Mouse (Mus musculus) limb, embryonic 10.5 days (tissue): ENCODE measurements around the gene Plxnb2. TPM values are rescaled to one million over a fixed set of nuclear protein-coding genes. Genes with fewer than 3 reads are reported as not detected.

Source experiments
- DNase-seq: peaks from one replicate; pipeline ENCODE4 v3.0.0-alpha.2; 2017; ENCODE audit warnings: low spot score
- H3K27ac ChIP-seq: fragments of 300-500 bp; sonication (generic); 2 replicates; pipeline ENCODE4 v1.5.1; 2016; ENCODE audit warnings: mild to moderate bottlenecking
- H3K27me3 ChIP-seq: fragments of 300-500 bp; sonication (generic); 2 replicates; pipeline ENCODE4 v1.6.1; 2016; ENCODE audit warnings: low read depth, mild to moderate bottlenecking; ENCODE audit not compliant: poor library complexity, severe bottlenecking
- H3K36me3 ChIP-seq: fragments of 300-500 bp; sonication (generic); 2 replicates; pipeline ENCODE4 v1.6.1; 2016; ENCODE audit warnings: mild to moderate bottlenecking, moderate library complexity
- H3K4me1 ChIP-seq: fragments of 300-500 bp; sonication (generic); 2 replicates; pipeline ENCODE4 v1.6.1; 2016
- H3K4me3 ChIP-seq: fragments of 300-500 bp; sonication (generic); 2 replicates; pipeline ENCODE4 v1.5.1; 2016; ENCODE audit warnings: mild to moderate bottlenecking, moderate library complexity
- H3K9me3 ChIP-seq: fragments of 300-500 bp; sonication (generic); replicated peaks from 2 replicates; pipeline ENCODE4 v1.6.1; 2016; ENCODE audit warnings: mild to moderate bottlenecking
- WGBS: fragments of 180-500 bp; shearing (Covaris S2); methylation state at CpG from one replicate; pipeline ENCODE4 v1.1.7; 2016; 5-methylcytosine and 5-hydroxymethylcytosine counted together
- polyA plus RNA-seq: library from polyadenylated mRNA; unstranded; fragments of >200 nt; fragmentation: Nextera tagmentation; extraction: Ambion mirVana; gene quantifications from 2 replicates; pipeline ENCODE4 v1.2.1, GENCODE M21; 2016

The Plxnb2 gene
- 147 and 162 TPM in 2 replicates for polyA plus RNA-seq

DNA sequence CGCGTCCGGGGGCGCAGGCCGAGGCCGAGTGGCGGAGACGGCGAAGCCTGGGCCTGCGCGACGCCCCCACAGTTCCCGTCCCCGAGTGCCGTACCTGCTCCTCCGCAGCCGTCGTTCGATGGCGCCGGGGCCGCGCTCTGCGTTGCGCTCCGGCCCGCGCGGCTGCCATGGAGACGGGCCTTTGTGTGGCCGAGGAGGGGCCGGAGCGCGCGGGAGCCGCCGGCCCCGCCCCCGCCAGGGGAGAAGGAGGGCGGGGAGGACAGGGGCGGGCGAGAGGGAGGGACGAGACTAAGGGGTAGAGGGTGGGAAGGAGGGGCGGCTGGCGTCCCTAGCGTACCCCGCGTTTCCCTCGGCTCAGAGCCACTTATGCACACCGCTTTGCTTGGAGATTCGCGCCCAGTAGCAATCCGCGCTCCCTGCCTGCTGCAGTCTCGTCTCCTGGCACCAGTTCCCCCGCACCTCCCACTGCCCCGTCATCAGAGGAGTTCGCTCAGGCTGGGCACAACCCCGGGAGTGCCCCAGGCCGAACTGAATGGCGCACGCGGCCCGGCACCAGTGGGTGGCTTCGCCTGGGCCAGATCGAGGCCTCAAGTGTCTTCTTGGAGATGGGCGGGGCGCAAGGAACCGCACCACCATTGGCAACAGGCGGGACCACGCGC, at the start of gene Plxnb2:
Gene Plxnb2 (minus strand): TSS at position 218 of the 659 bp plus-strand sequence.
- no peaks in the 10 kb centered on the region for H3K9me3 ChIP-seq
- peak within 1 kb of the TSS; percentile 98 for H3K27ac ChIP-seq
- H3K27me3 ChIP-seq = no peaks in the 10 kb centered on the region
- DNase-seq = peak; percentile 88
- 1% methylated on average over 43 of the region's 72 CpGs for WGBS
- H3K4me1 ChIP-seq = peaks cover 78% of the 10 kb centered on the region
- peak within 1 kb of the TSS; percentile 93 for H3K4me3 ChIP-seq
- H3K36me3 ChIP-seq = peaks cover 28% of the 10 kb centered on the region

- Histone ChIP-seq H3K36me3 (peaks cover 18% of the 10 kb centered on the region), H3K27me3 (no peaks in the 10 kb centered on the region), H3K4me3 (no peak overlapping the region), H3K27ac (no peak overlapping the region), H3K4me1 (peaks cover 13% of the 10 kb centered on the region), H3K9me3 (no peaks in the 10 kb centered on the region)
- no peak for DNase-seq
- whole genome bisulfite sequencing = 84% methylated on average over 2 of the region's 2 CpGs
Measured at GRCm38 (mm10) chr15:89215611-89216233, 35.1 kb upstream of the Plxnb2 start.

DNA sequence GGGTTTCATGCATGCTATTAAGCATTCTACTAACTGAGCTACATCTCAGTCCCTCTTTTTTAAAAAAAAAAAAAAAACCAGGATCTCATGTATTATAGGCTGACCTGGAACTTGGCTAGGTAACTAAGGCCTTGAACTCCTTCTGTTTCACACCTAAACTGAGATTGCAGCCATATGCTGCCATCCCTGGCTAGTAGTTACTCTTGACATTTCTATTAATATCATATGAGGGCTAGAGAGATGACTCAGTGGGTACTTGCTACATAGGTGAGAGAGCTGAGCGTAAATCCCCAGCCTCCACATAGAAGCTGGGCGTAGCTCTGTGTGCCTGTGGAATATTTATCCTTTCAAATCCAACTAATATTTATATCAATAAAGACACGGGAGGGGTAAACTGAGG, 34.4 kb upstream of the Plxnb2 start:
- H3K27me3 ChIP-seq = no peaks in the 10 kb centered on the region
- peaks cover 17% of the 10 kb centered on the region for H3K4me1 ChIP-seq
- H3K4me3 ChIP-seq = no peak overlapping the region
- peaks cover 18% of the 10 kb centered on the region for H3K36me3 ChIP-seq
- no peak for DNase-seq
- H3K9me3 ChIP-seq = no peaks in the 10 kb centered on the region
- WGBS = 94% methylated on average over 3 of the region's 3 CpGs
- no peak overlapping the region for H3K27ac ChIP-seq

DNA sequence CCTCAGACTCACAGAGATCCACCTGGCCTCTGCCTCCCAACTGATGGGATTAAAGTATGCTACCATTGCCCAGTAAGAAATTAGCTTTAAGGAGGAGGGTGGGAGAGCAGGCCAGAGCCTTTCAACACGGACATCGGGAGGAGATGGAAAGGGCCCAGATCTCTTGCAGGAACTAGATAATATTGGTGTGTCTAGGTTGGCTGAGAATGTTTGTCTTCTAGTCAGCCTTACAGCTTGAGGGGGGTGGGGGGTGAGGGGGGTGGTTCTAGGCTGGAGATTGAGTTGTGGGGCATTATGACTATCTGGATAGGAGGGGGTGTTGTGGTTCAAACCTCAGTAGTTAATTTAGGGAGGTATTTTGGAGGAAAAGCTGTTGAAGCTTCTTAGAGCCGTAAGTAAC, 32.9 kb upstream of the Plxnb2 start:
- no peaks in the 10 kb centered on the region for H3K9me3 ChIP-seq
- no peaks in the 10 kb centered on the region for H3K27me3 ChIP-seq
- 93% methylated on average over 3 of the region's 3 CpGs for WGBS
- peaks cover 18% of the 10 kb centered on the region for H3K36me3 ChIP-seq
- peaks cover 19% of the 10 kb centered on the region for H3K4me1 ChIP-seq
- H3K27ac ChIP-seq = no peak overlapping the region
- H3K4me3 ChIP-seq = no peak overlapping the region
- no peak for DNase-seq

DNA sequence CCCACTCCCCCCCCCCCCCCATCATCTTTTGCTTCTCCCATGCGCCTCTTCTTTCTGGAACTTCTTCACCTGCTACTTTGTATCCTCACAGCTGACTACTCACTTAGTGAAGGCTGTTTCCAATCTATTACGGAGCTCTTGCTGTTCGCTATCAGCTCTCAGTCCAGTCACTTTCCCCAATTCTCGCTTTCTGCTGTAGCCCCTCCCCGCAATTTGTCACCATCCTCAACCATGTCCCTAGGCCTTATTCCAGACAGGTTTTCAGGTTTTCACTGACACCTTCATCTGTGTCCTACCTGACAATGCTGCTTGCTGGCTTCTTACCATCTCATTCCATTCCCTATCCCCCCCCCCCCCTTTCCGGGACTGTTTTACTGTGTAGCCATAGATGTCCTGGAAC, 31.9 kb upstream of the Plxnb2 start:
- H3K27ac ChIP-seq = 0 out of 2 replicates have a peak overlapping the region, but pooled peaks have one; percentile 97
- no peaks in the 10 kb centered on the region for H3K27me3 ChIP-seq
- H3K36me3 ChIP-seq = peaks cover 18% of the 10 kb centered on the region
- peaks cover 19% of the 10 kb centered on the region for H3K4me1 ChIP-seq
- DNase-seq = no peak
- 49% methylated on average over 6 of the region's 6 CpGs for WGBS
- H3K9me3 ChIP-seq = no peaks in the 10 kb centered on the region
- H3K4me3 ChIP-seq = peak overlapping the region; percentile 93

GRCm38 (mm10) chr15:89211716-89212461, 31.3 kb upstream of the Plxnb2 start:
- Histone ChIP-seq H3K4me1 (peaks cover 19% of the 10 kb centered on the region), H3K36me3 (peaks cover 17% of the 10 kb centered on the region), H3K27ac (peak overlapping the region; percentile 97), H3K27me3 (no peaks in the 10 kb centered on the region), H3K4me3 (peak overlapping the region; percentile 93), H3K9me3 (no peaks in the 10 kb centered on the region)
- 3% methylated on average over 35 of the region's 35 CpGs for WGBS
- DNase-seq = no peak

GRCm38 (mm10) chr15:89210915-89211715, 30.5 kb upstream of the Plxnb2 start, which contains the start of gene Ppp6r2:
Gene Ppp6r2, plus strand, starts transcription at chr15:89211553.
- peaks cover 19% of the 10 kb centered on the region for H3K4me1 ChIP-seq
- no peaks in the 10 kb centered on the region for H3K9me3 ChIP-seq
- WGBS = 3% methylated on average over 71 of the region's 73 CpGs
- H3K4me3 ChIP-seq = peak within 1 kb of the TSS; percentile 93
- peaks cover 9% of the 10 kb centered on the region for H3K36me3 ChIP-seq
- peak; percentile 93 for DNase-seq
- H3K27ac ChIP-seq = peak within 1 kb of the TSS; percentile 97
- H3K27me3 ChIP-seq = no peaks in the 10 kb centered on the region

DNA sequence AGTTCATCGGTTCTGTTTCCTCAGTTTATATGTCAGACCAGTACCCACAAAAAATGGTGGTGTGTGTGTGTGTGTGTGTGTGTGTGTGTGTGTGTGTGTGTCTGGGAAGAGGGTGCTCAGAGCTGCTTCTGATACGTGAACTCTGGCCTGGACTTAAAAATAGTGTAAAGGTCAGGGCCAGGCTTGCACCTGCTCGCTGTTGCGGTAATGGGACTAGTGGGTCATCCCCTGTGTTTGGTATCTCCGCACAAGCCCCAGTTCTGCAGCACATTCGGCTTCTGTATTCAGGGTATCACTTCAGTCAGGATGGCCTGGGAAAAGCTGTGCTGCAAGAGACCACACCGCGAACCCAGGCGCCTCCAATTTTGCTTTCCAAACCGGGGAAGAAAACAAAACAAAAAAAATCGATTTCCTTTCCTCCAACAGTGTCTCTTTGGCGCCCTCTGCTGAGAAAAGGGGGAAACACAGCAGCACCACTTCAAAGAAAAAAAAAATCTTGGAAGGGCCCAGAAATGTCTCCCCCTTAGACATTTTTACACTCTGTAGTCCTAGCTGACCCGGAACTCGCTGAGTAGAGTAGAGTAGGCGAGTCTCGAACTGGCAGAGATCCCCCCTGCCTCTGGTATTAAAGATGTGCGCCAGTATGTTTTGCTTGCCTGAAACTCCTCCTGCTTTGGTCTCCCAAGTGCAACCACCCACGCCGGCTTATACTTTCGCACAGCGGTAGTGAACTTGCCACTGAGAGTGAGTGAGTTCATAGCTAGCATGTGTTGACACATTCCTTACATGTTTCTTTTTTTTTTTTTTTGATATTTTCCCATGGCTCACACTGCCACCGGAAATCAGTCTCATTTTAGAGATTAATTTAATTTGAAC, 29.5 kb upstream of the Plxnb2 start:
- 30% methylated on average over 22 of the region's 22 CpGs for WGBS

DNA sequence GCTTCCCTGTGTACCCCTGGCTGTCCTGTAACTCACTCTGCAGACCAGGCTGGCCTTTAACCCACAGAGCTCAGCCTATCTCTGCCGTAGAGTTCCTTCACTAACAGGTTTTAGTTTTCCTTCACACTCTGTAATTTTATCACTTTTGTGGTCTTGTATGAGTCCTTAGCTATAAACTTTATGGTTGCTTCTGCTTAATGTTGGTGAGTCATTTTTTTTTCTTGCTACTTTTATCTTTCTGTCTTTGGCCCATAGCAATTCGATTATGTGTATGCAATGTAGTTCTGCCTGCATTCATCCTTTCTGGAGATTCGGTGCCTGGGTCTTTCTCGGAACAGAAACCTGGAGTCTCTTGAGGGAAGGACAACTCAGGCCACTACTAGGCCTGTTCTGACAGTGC, 26.9 kb upstream of the Plxnb2 start:
- H3K36me3 ChIP-seq = no peaks in the 10 kb centered on the region
- 91% methylated on average over 4 of the region's 4 CpGs for WGBS
- DNase-seq = no peak

More for the DNA sequence above, 29.5 kb upstream of the Plxnb2 start:
- H3K27ac ChIP-seq = peak overlapping the region; percentile 64; the same call in 1 of the 2 replicates
- H3K4me1 ChIP-seq = peaks cover 19% of the 10 kb centered on the region
- H3K4me3 ChIP-seq = peak overlapping the region; percentile 41
- no peaks in the 10 kb centered on the region for H3K9me3 ChIP-seq
- no peaks in the 10 kb centered on the region for H3K27me3 ChIP-seq
- peak; percentile 89 for DNase-seq
- no peaks in the 10 kb centered on the region for H3K36me3 ChIP-seq

DNA sequence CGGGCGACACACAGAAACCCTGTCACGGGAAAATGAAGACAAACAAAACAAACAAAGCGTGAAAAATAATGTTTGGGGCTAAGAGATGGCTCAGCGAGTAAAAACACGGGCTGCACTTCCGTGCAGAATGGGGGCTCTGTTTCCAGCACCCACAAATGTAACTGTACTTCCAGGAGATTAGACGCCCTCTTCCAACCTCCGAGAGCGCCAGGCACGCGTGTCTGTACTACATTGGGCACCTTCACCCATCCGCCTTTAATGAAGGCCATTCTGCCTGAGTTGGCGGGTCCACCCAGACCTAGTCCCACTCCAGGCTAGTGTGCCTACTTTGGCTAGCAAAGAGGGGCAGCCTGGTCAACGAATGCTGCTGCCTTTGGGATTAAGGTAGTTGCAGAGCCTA, 16.5 kb upstream of the Plxnb2 start:
- Histone ChIP-seq H3K36me3 (peaks cover 11% of the 10 kb centered on the region), H3K4me3 (peak overlapping the region; percentile 88), H3K9me3 (no peaks in the 10 kb centered on the region), H3K27ac (peak overlapping the region; percentile 99), H3K27me3 (no peaks in the 10 kb centered on the region), H3K4me1 (peaks cover 19% of the 10 kb centered on the region)
- peak; percentile 26 for DNase-seq
- 73% methylated on average over 15 of the region's 15 CpGs for WGBS

More for the DNA sequence above, 26.9 kb upstream of the Plxnb2 start:
- H3K9me3 ChIP-seq = peaks cover 5% of the 10 kb centered on the region; the same call in 1 of the 2 replicates
- no peak overlapping the region for H3K27ac ChIP-seq
- peaks cover 14% of the 10 kb centered on the region for H3K4me1 ChIP-seq
- no peak overlapping the region for H3K4me3 ChIP-seq
- no peaks in the 10 kb centered on the region for H3K27me3 ChIP-seq

GRCm38 (mm10) chr15:89196313-89196706, 15.7 kb upstream of the Plxnb2 start, which contains the start of gene Dennd6b:
Gene Dennd6b, minus strand, starts transcription at chr15:89196496.
- Histone ChIP-seq H3K27me3 (no peaks in the 10 kb centered on the region), H3K9me3 (no peaks in the 10 kb centered on the region), H3K27ac (peak within 1 kb of the TSS; percentile 99), H3K4me3 (peak within 1 kb of the TSS; percentile 88), H3K4me1 (peaks cover 19% of the 10 kb centered on the region), H3K36me3 (peaks cover 14% of the 10 kb centered on the region)
- WGBS = under 1% methylated on average over 38 of the region's 38 CpGs
- DNase-seq = peak; percentile 96
